Mouse (Mus musculus): ENCODE results near the gene 1700102P08Rik.

- TF ChIP-seq POLR2A (IDR thresholded peaks at IDR 0.05; ENCODE audit: borderline replicate concordance, low read depth, low read length) (no peak), CTCF (IDR thresholded peaks at IDR 0.05; ENCODE audit: low read depth, low read length) (no peak)
These were observed 64.3 kb downstream of the 1700102P08Rik start for GRCm38 (mm10) chr9:108456953-108457352.

All from bone marrow macrophage, adult 2 months (primary cell).